Mouse (Mus musculus): ENCODE results near the gene Gripap1. TPM values are rescaled to one million over a fixed set of nuclear protein-coding genes. Genes with fewer than 3 reads are reported as not detected.

The Gripap1 gene
- polyA plus RNA-seq, 1 experiment from 2014 or later, result 67.4 TPM

DNA sequence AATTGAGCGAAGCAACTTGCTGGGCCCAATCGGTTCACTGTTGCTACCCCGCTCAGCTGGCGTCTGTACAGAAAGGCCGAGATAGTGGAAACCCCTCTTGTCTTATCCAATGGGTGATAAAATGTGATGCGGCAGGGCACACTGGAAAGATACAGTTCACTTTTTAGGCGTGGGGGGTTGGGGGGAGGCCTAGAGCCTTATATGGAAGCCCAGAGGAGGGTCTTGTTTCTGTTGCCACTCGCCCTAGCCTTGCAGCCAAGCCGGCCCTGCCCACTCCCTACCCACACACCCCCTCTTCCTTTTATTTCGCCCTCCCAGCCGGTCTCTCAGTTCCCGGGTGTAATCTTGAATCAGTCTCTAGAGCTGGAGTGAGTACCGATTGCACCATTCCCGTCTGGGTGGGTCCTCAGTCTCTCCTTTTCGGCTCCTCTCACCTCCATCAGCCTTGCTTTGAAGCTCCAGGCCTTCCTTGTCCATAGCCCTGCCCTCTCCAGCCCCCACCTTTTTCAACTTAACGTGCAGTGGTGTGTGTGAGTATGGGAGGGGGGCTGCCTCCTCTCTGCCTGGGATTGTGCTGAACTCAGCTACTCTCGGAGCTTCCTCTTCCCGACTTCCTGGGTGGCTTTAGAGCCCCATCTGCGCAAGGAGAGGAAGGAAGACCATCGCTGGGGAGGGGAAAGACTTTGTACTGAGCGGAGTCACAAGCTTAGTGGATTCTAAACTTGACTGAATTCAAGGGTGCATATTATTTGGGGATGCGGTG is 25.8 kb upstream of the Gripap1 start:
- WGBS, result 18% methylated on average over 22 of the region's 22 CpGs
- no peaks in the 10 kb centered on the region for H3K27me3 ChIP-seq (replicated peaks)
- ATAC-seq (ENCODE audit: low FRiP score), result no peak
- peaks cover 27% of the 10 kb centered on the region for H3K4me1 ChIP-seq
- H3K9me3 ChIP-seq (replicated peaks), result no peaks in the 10 kb centered on the region
- H3K27ac ChIP-seq (replicated peaks), result no peak overlapping the region
- H3K9ac ChIP-seq (replicated peaks), result peak overlapping the region; percentile 57
- peak overlapping the region; percentile 61 for H3K4me3 ChIP-seq (replicated peaks)
- peaks cover 8% of the 10 kb centered on the region for H3K36me3 ChIP-seq
- peak overlapping the region; percentile 63 for H3K4me2 ChIP-seq

DNA sequence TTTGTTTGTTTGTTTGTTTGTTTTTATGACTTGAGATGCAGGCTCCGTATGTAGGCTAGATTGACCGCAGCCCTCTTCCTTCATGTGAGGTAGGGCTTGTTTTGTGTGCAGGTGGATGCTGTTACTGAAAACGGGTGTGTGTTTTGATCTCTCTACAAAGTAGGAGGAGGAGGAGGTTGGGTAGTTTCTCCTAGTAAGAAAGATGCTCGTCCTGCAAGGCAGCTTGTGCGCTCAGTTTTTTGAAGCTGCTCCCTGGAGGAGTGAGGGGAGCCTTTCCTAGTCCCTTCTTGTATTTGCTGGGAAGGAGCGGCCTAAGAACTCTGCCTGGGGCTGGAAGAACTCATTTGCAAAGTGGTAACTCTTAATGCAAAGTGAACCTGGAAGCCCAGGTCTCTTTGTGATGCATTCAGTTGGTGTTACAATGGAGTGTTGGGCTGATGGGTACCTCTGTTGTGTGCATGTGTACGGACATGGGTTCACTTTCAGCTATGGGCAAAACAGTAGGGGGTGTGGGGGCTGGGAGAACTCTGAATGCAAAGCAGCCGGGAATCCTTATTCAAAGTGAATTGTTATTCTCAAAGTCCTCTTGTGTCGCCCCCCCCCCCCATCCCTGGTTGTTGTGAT is 24.8 kb upstream of the Gripap1 start:
- ATAC-seq (ENCODE audit: low FRiP score), result no peak
- H3K4me3 ChIP-seq (replicated peaks), result peak overlapping the region; percentile 61
- no peak overlapping the region for H3K27ac ChIP-seq (replicated peaks)
- no peaks in the 10 kb centered on the region for H3K27me3 ChIP-seq (replicated peaks)
- peaks cover 12% of the 10 kb centered on the region for H3K36me3 ChIP-seq
- WGBS, result 19% methylated on average over 9 of the region's 9 CpGs
- no peaks in the 10 kb centered on the region for H3K9me3 ChIP-seq (replicated peaks)
- no peak overlapping the region for H3K9ac ChIP-seq (replicated peaks)
- H3K4me1 ChIP-seq, result peaks cover 27% of the 10 kb centered on the region
- H3K4me2 ChIP-seq, result peak overlapping the region; percentile 63

DNA sequence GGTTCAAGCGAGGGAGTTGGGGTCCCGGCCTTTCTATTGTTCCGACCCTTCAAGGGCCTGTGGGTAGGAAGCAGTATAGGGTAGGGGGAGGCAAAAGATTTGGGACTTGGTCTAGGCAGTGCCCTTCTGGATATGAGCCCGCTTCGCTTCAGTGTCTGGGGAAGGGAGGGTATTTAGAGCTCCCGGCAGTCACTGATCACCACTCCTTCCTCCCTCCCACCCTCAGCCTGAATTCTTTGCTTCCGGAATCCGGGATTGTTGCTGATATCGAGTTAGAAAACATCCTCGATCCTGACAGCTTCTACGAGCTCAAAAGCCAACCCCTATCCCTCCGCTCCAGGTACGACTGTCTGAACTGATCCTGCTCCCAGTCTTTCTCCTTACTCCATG is 24.3 kb upstream of the Gripap1 start:
- H3K9me3 ChIP-seq (replicated peaks), result no peaks in the 10 kb centered on the region
- peaks cover 14% of the 10 kb centered on the region for H3K36me3 ChIP-seq
- H3K27me3 ChIP-seq (replicated peaks), result no peaks in the 10 kb centered on the region
- peak overlapping the region; percentile 61 for H3K4me3 ChIP-seq (replicated peaks)
- H3K9ac ChIP-seq (replicated peaks), result peak overlapping the region; percentile 29
- H3K27ac ChIP-seq (replicated peaks), result no peak overlapping the region
- H3K4me2 ChIP-seq, result peak overlapping the region; percentile 63
- 25% methylated on average over 13 of the region's 13 CpGs for WGBS
- peaks cover 27% of the 10 kb centered on the region for H3K4me1 ChIP-seq
- ATAC-seq (ENCODE audit: low FRiP score), result no peak

DNA sequence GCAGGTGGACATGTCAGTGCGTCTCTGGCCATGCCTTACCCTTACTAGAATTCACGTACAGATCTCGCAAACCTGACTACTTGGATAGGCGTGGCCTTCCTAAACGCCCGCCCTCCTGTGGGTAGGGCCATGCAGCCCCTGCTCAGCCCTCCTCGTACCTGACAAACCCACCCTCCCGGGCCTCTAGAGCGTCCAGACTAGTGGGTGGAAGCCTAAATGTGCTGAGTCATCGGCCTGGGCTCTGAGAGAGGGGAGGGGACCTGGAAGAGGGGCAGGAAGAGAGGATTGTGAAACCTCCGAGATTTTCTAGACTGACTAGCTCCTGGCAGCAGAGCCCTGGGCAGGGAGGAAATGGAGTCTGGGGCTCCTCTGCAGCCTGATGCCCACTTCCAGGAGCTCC is 23.8 kb upstream of the Gripap1 start:
- Histone ChIP-seq H3K4me1 (peaks cover 27% of the 10 kb centered on the region), H3K4me3 (replicated peaks) (peak overlapping the region; percentile 61), H3K27me3 (replicated peaks) (no peaks in the 10 kb centered on the region), H3K27ac (replicated peaks) (no peak overlapping the region), H3K4me2 (peak overlapping the region; percentile 63), H3K36me3 (peaks cover 18% of the 10 kb centered on the region), H3K9ac (replicated peaks) (peak overlapping the region; percentile 29), H3K9me3 (replicated peaks) (no peaks in the 10 kb centered on the region)
- WGBS, result 23% methylated on average over 11 of the region's 11 CpGs
- ATAC-seq (ENCODE audit: low FRiP score), result no peak

DNA sequence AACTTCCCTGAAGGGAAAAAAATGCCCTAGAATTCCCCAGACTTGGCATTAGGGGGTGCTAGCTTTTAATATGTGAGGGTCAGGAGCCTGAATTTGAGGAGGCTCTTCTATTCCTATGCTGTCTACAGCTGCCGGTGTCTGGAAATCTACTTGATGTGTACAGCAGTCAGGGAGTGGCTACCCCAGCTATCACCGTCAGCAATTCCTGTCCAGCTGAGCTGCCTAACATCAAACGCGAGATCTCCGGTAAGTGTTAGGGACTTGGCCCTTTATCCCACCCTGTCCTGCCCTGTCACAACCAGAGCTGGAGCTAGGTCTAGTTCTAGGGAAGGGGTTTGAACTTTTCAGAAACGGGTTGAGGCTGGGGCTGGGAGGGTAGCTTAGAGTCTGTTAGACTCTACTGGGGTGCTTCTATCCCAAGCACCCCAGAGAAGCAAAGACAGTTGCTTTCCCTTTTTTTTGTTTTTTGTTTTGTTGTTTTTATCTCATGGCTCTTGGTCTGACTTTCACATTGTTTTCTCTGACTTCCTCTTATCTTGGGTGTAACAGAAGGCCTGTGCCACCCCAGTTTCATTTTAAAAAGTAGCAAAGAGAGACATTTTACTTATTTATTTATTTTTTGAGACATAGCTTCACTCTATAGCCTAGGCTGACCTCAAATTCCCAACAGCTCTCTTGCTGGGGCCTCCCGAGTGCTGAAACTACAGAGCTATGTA is 20.1 kb upstream of the Gripap1 start:
- Histone ChIP-seq H3K27me3 (replicated peaks) (no peaks in the 10 kb centered on the region), H3K4me1 (peaks cover 15% of the 10 kb centered on the region), H3K27ac (replicated peaks) (no peak overlapping the region), H3K9me3 (replicated peaks) (no peaks in the 10 kb centered on the region), H3K36me3 (peaks cover 22% of the 10 kb centered on the region), H3K4me2 (no peak overlapping the region), H3K9ac (replicated peaks) (no peak overlapping the region), H3K4me3 (replicated peaks) (no peak overlapping the region)
- no peak for ATAC-seq (ENCODE audit: low FRiP score)
- WGBS, result 91% methylated on average over 7 of the region's 7 CpGs

DNA sequence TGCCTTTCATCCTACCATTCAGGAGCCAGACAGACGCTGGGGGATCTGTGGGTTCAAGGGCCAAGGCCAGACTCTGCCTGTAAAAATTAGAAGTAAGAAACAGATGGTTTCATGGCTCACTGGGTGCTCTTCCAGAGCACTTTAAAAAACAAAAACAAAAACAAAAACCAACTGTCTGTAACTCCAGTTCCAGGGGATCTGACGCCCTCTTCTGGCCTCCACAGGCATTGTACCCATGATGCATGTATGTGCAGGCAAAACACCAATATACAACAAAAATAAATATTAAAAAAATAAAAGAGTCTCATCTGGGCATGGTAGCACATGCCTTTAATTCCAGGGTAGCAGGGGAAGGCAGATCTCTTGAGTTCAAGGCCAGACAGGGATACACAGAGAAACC is 16.8 kb upstream of the Gripap1 start:
- Histone ChIP-seq H3K4me1 (no peaks in the 10 kb centered on the region), H3K27ac (replicated peaks) (no peak overlapping the region), H3K9me3 (replicated peaks) (no peaks in the 10 kb centered on the region), H3K27me3 (replicated peaks) (no peaks in the 10 kb centered on the region), H3K4me3 (replicated peaks) (no peak overlapping the region), H3K4me2 (no peak overlapping the region), H3K36me3 (peaks cover 16% of the 10 kb centered on the region), H3K9ac (replicated peaks) (no peak overlapping the region)
- ATAC-seq (ENCODE audit: low FRiP score), result no peak
- WGBS, result 58% methylated on average over 2 of the region's 2 CpGs

DNA sequence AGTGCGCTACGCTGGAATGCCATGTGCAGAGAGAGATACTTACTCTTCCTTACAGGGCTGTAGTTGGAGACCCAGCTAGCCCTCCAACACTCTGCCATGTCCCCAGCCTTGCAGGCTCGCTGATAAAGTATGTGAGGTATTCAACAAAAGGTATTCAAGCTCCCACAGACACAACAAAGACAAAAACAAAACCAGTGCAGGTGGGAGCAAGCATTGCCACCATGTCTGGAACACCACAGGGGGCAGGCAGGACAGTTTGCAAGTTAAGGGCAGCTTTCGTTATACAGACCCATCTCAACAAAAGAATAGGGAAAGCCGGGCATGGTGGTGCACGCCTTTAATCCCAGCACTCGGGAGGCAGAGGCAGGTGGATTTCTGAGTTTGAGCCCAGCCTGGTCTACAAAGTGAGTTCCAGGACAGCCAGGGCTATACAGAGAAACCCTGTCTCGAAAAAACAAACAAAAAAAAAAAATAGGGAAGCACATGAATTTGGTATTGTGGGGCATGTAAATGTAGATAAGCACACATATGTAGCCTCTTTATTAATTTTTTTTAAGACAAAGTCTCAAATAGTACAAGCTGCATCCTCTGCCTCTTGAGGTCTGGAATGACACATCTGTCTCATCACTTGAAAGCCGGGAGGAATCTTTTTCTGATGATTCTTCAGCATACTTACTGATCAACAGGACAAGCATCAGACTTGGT is 13.9 kb upstream of the Gripap1 start:
- 73% methylated on average over 9 of the region's 9 CpGs for WGBS
- Histone ChIP-seq H3K27me3 (replicated peaks) (no peaks in the 10 kb centered on the region), H3K4me1 (no peaks in the 10 kb centered on the region), H3K36me3 (peaks cover 5% of the 10 kb centered on the region; the same call in 1 of the 2 replicates), H3K4me3 (replicated peaks) (no peak overlapping the region), H3K9ac (replicated peaks) (no peak overlapping the region), H3K9me3 (replicated peaks) (no peaks in the 10 kb centered on the region), H3K27ac (replicated peaks) (no peak overlapping the region), H3K4me2 (no peak overlapping the region)
- no peak for ATAC-seq (ENCODE audit: low FRiP score)

DNA sequence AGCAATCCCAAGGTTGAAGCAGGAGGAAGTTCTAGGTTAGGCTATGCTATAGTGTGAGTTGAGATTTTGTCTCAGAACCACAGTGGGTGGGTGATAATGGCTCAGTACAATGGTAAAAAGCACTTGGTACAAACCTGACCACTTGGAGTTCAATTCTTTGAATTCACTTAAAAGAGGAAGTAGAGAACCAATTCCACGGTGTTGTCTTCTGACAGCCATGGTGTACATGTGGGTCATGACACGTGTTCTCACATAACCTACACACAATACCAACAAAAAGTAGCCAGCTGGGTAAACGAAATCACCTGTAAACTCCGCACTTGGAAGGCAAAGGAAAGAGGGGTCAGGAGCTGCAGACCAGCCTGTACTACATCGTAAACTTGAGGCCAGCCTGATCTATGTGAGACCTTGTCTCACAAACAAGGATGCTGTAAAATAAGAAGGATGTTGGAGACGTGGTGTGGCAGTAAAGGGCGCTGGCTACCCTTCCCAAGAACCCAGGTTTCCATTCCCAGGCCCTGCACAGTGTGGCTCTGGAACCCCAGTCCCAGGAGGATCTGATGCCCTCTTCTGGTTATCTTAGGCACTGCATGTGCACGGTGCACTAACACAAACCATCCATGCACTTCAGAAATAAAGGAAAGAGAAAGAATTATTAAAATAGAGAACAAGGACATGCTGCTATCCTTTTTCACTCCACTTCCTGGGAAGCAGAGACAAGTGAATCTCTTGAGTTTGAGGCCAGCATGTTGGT is 13.1 kb upstream of the Gripap1 start:
- 52% methylated on average over 8 of the region's 8 CpGs for WGBS
- peak; percentile 47; the same call in 1 of the 2 replicates for ATAC-seq (ENCODE audit: low FRiP score)
- Histone ChIP-seq H3K4me2 (no peak overlapping the region), H3K4me3 (replicated peaks) (no peak overlapping the region), H3K27me3 (replicated peaks) (no peaks in the 10 kb centered on the region), H3K36me3 (peaks cover 4% of the 10 kb centered on the region; the same call in 1 of the 2 replicates), H3K9ac (replicated peaks) (no peak overlapping the region), H3K9me3 (replicated peaks) (no peaks in the 10 kb centered on the region), H3K27ac (replicated peaks) (no peak overlapping the region), H3K4me1 (no peaks in the 10 kb centered on the region)

DNA sequence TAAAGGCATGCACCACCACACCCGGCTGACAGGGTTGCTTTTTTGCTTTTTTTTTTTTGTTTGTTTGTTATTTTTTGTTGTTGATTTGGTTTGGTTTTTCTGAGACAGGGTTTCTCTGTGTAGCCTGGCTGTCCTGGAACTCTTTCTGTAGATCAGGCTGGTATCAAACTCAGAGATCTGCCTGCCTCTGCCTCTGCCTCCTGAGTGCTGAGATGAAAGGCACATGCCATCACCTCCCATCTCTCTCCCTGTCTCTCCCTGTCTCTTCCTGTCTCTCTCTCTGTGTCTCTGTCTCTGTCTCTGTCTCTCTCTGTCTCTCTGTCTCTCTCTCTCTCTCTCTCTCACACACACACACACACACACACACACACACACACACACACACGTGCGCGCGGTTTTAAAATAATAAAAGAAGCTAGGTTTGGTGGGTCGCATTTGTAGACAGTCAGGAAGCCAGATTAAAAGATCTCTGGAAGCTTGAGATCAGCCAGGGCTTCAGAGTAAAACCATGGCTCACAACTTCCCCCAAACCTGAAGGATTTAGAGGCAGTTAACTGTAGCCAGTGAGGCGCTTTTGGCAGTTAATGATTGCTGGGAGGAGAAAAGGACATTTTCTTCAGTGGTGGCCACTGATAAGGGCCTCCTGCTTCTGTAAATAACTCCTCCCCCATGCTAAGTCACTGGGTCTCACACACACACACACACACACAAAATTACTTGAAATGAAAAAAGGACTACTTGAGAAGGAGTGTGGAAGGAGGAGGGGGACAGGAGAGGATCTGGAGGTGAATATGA is 10.9 kb upstream of the Gripap1 start:
- H3K9me3 ChIP-seq (replicated peaks), result no peaks in the 10 kb centered on the region
- 0 out of 2 replicates have a peak, but pooled peaks cover 3% of the 10 kb centered on the region for H3K36me3 ChIP-seq
- no peak overlapping the region for H3K9ac ChIP-seq (replicated peaks)
- H3K4me3 ChIP-seq (replicated peaks), result no peak overlapping the region
- no peak overlapping the region for H3K4me2 ChIP-seq
- 83% methylated on average over 7 of the region's 7 CpGs for WGBS
- no peaks in the 10 kb centered on the region for H3K4me1 ChIP-seq
- no peak for ATAC-seq (ENCODE audit: low FRiP score)
- no peak overlapping the region for H3K27ac ChIP-seq (replicated peaks)
- no peaks in the 10 kb centered on the region for H3K27me3 ChIP-seq (replicated peaks)

DNA sequence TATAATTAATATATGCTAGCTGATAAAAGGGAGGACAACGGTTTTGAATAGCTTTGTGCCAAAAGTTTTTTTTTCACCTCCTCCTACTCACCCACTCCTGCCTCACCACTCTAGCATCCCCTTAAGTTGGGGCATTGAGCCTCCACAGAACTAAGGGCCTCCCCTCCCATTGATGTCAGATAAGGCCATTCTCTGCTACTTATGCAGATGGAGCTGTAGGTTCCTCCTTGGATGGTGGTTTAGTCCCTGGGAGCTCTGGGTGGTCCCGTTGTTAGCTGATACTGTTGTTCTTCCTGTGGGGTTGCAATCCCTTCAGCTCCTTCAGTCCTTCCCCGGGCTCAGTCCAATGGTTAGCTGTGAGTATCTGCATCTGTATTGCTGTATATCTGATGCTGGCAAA is 10.3 kb upstream of the Gripap1 start:
- no peak for ATAC-seq (ENCODE audit: low FRiP score)
- no peaks in the 10 kb centered on the region for H3K4me1 ChIP-seq
- no peaks in the 10 kb centered on the region for H3K36me3 ChIP-seq
- no peak overlapping the region for H3K4me3 ChIP-seq (replicated peaks)
- WGBS, result 27% methylated on average over 3 of the region's 3 CpGs
- no peaks in the 10 kb centered on the region for H3K9me3 ChIP-seq (replicated peaks)
- H3K27me3 ChIP-seq (replicated peaks), result no peaks in the 10 kb centered on the region
- H3K4me2 ChIP-seq, result no peak overlapping the region
- no peak overlapping the region for H3K27ac ChIP-seq (replicated peaks)
- H3K9ac ChIP-seq (replicated peaks), result no peak overlapping the region

Data from neural tube, embryonic 15.5 days (tissue).